Mouse (Mus musculus) hindbrain, embryonic 11.5 days (tissue): ENCODE measurements around the gene Foxp2. TPM values are rescaled to one million over a fixed set of nuclear protein-coding genes. Genes with fewer than 3 reads are reported as not detected.

Experiments used
- ATAC-seq: fragments of 200-750 bp; cut with Nextera tagmentation; 2 replicates; pipeline ENCODE4 v1.8.0; 2017; ENCODE audit warnings: mild to moderate bottlenecking, moderate TSS enrichment, moderate library complexity; ENCODE audit not compliant: low FRiP score
- DNase-seq: peaks from one replicate; pipeline ENCODE4 v3.0.0-alpha.2; 2015; ENCODE audit warnings: low spot score
- H3K27ac ChIP-seq: fragments of 300-500 bp; sonication (generic); 2 replicates; pipeline ENCODE4 v1.5.1; 2014; ENCODE audit warnings: mild to moderate bottlenecking, low read depth, low read length
- H3K27me3 ChIP-seq: fragments of 300-500 bp; sonication (generic); 2 replicates; pipeline ENCODE4 v1.6.1; 2014; ENCODE audit warnings: mild to moderate bottlenecking, low read length, moderate library complexity, mixed read lengths; ENCODE audit not compliant: control insufficient read depth, insufficient read depth
- H3K36me3 ChIP-seq: fragments of 300-500 bp; sonication (generic); 2 replicates; pipeline ENCODE4 v1.6.1; 2014; ENCODE audit warnings: mild to moderate bottlenecking, low read length, moderate library complexity, mixed read lengths; ENCODE audit not compliant: control insufficient read depth, insufficient read depth
- H3K4me1 ChIP-seq: fragments of 300-500 bp; sonication (generic); replicated peaks from 2 replicates; pipeline ENCODE4 v1.6.1; 2014; ENCODE audit warnings: low read length, mixed read lengths; ENCODE audit not compliant: control insufficient read depth, insufficient read depth
- H3K4me2 ChIP-seq: fragments of 300-500 bp; sonication (generic); replicated peaks from 2 replicates; pipeline ENCODE4 v1.6.1; 2014; ENCODE audit warnings: mild to moderate bottlenecking, low read depth, low read length
- H3K4me3 ChIP-seq: fragments of 300-500 bp; sonication (generic); 2 replicates; pipeline ENCODE4 v1.5.1; 2014; ENCODE audit warnings: low read depth, low read length
- H3K9ac ChIP-seq: fragments of 300-500 bp; sonication (generic); 2 replicates; pipeline ENCODE4 v1.6.1; 2014; ENCODE audit warnings: low read depth, low read length
- H3K9me3 ChIP-seq: fragments of 300-500 bp; sonication (generic); 2 replicates; pipeline ENCODE4 v1.6.1; 2016; ENCODE audit warnings: low read length; ENCODE audit not compliant: control insufficient read depth
- WGBS: fragments of 180-500 bp; shearing (Covaris S2); extraction: QIAGEN DNeasy Blood & Tissue Kit; methylation state at CpG from one replicate; pipeline ENCODE4 v1.1.7; 2014; 5-methylcytosine and 5-hydroxymethylcytosine counted together
- polyA plus RNA-seq: library from polyadenylated mRNA; unstranded; fragments of >200 nt; fragmentation: Nextera tagmentation; extraction: Ambion mirVana; gene quantifications from 2 replicates; pipeline ENCODE4 v1.2.1, GENCODE M21; 2014

Foxp2 gene
- polyA plus RNA-seq, 1 experiment from 2014 or later = 35.6 TPM

DNA sequence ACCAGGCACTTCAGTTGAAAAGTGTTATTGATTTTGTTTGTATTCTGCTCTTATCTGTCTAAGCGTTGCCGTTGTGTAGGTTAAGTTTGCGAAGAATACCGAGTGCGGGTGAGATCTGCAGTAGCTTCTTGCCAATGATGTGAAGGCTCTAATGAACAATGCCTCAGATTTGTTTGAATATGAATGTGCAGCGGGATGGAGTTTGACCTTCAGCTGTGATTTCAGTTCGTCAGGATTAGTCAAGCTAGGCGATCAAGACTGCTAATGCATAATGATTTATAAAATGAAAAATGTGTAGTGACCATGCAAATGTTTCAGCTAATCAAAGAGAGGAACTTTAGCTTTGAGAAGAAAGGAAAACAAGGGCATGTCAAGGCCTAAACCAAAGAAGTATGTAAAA lies 469.1 kb downstream of the Foxp2 start:
- Histone ChIP-seq H3K9ac (no peak overlapping the region), H3K4me2 (no peak overlapping the region), H3K36me3 (no peaks in the 10 kb centered on the region), H3K9me3 (no peaks in the 10 kb centered on the region), H3K27ac (no peak overlapping the region), H3K4me1 (no peaks in the 10 kb centered on the region), H3K4me3 (no peak overlapping the region), H3K27me3 (no peaks in the 10 kb centered on the region)
- WGBS = 47% methylated on average over 8 of the region's 8 CpGs
- DNase-seq (no peak), ATAC-seq (peak; percentile 21; the same call in 1 of the 2 replicates)

DNA sequence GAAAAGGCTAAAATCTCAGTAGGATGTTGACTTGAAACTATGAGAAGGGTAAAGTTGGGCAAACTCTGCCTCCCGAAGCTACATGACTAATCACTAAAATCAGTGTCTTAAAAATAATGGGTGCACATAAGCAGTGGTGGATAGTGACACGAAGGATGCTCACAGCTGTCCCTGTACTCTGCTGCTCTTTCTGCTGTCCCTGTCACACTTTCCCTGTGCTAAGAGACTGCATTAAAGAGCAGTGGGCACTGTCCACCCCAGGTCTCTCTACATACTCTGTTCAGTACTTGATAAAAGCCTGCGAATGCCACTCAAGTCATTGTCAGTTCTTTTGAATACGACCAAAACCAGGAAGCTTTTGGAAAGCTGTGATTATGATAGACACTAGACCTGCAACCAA lies 469.7 kb downstream of the Foxp2 start:
- no peaks in the 10 kb centered on the region for H3K27me3 ChIP-seq
- H3K9ac ChIP-seq = no peak overlapping the region
- DNase-seq = no peak
- no peak overlapping the region for H3K4me3 ChIP-seq
- no peaks in the 10 kb centered on the region for H3K9me3 ChIP-seq
- no peak for ATAC-seq
- WGBS = 71% methylated on average over 4 of the region's 4 CpGs
- H3K4me1 ChIP-seq = no peaks in the 10 kb centered on the region
- no peaks in the 10 kb centered on the region for H3K36me3 ChIP-seq
- H3K4me2 ChIP-seq = no peak overlapping the region
- H3K27ac ChIP-seq = no peak overlapping the region

DNA sequence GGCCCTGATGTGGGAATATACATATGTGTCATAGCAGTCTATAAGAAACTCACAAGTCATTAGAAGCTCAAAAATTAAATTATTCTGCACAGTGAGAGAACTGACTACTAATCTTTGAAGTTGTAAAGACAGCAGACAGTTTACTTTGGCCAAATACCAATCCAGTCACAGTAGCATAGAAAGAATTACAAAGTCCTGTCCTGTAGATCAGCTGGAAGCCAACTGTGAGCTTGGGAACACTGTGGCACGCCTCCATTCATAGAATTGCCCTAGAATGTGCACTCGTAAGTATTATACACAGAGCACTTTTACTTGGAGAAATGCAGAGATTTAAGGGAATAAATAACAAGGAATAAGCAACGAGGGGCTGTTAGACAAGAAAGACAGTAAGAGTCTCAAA lies 472.5 kb downstream of the Foxp2 start:
- no peak overlapping the region for H3K4me2 ChIP-seq
- H3K9me3 ChIP-seq = no peaks in the 10 kb centered on the region
- no peaks in the 10 kb centered on the region for H3K27me3 ChIP-seq
- DNase-seq (no peak), ATAC-seq (no peak)
- H3K4me3 ChIP-seq = no peak overlapping the region
- H3K36me3 ChIP-seq = no peaks in the 10 kb centered on the region
- H3K27ac ChIP-seq = no peak overlapping the region
- no peaks in the 10 kb centered on the region for H3K4me1 ChIP-seq
- 59% methylated on average over 3 of the region's 3 CpGs for WGBS
- H3K9ac ChIP-seq = no peak overlapping the region

DNA sequence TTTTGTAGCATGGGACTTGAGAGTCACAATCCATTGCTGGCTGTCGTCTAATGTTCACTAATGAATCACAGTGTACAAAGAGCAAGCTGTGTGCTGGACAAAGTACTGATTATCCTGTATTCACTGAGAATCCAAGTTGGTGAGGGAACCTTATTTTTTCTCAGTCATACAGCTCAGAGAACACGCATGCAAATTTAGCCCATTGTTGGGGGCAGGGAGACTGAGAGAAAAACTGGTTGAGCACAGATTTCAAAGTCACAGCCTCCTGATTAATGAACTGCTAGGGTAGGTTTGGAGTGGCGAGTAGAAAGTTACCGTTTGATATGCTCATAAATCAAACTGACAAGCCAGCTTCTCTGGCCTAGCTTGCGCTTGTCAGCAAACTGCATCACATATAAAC lies 477.1 kb downstream of the Foxp2 start:
- H3K9me3 ChIP-seq = no peaks in the 10 kb centered on the region
- no peaks in the 10 kb centered on the region for H3K4me1 ChIP-seq
- ATAC-seq (peak; percentile 78), DNase-seq (peak; percentile 51)
- H3K27me3 ChIP-seq = no peaks in the 10 kb centered on the region
- no peak overlapping the region for H3K4me2 ChIP-seq
- no peak overlapping the region for H3K9ac ChIP-seq
- 34% methylated on average over 5 of the region's 5 CpGs for WGBS
- 0 out of 2 replicates have a peak overlapping the region, but pooled peaks have one; percentile 4 for H3K27ac ChIP-seq
- no peaks in the 10 kb centered on the region for H3K36me3 ChIP-seq
- no peak overlapping the region for H3K4me3 ChIP-seq

DNA sequence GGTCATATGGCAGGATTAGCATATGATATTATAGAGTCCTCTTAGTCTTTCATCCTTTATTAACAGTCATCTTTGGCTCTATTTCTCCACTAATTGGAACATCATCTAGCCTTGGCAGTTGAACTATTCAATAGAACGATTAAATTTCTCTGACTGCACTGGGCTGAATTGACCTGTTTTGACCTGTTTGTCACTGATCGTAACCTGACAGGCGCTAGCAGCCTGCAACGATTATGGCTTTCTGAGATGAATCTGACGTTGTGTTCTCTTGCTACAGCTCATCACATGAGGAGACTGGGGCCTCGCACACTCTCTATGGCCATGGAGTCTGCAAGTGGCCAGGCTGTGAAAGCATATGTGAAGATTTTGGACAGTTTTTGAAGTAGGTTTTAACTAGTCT lies 495.3 kb downstream of the Foxp2 start:
- no peaks in the 10 kb centered on the region for H3K9me3 ChIP-seq
- 41% methylated on average over 6 of the region's 6 CpGs for WGBS
- H3K9ac ChIP-seq = no peak overlapping the region
- H3K4me1 ChIP-seq = no peaks in the 10 kb centered on the region
- ATAC-seq (no peak), DNase-seq (no peak)
- no peak overlapping the region for H3K27ac ChIP-seq
- H3K4me3 ChIP-seq = no peak overlapping the region
- H3K27me3 ChIP-seq = no peaks in the 10 kb centered on the region
- no peaks in the 10 kb centered on the region for H3K36me3 ChIP-seq
- no peak overlapping the region for H3K4me2 ChIP-seq

DNA sequence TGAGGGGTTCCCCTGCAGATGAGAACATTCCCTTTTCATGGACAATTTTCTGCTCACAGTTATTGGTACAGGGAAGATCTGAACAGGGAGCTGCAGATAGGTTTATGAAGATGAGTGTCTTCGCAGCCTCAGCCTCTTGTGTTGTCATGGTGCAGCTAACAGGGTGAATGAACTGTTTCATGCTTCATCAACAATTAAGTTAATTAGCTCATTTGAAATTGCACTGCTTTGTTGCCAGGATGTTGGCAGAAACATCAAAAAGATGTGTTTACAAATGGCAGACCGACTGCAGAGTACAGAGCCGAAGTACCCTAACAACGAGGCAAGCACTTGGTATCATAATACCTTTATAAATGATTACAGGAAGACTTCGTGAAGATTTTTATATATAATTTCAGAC lies 496.3 kb downstream of the Foxp2 start:
- no peak for DNase-seq
- no peak overlapping the region for H3K27ac ChIP-seq
- WGBS = 32% methylated on average over 5 of the region's 5 CpGs
- peak; percentile 78 for ATAC-seq
- H3K36me3 ChIP-seq = no peaks in the 10 kb centered on the region
- no peak overlapping the region for H3K4me3 ChIP-seq
- H3K9me3 ChIP-seq = no peaks in the 10 kb centered on the region
- H3K27me3 ChIP-seq = no peaks in the 10 kb centered on the region
- H3K4me2 ChIP-seq = no peak overlapping the region
- no peaks in the 10 kb centered on the region for H3K4me1 ChIP-seq
- H3K9ac ChIP-seq = no peak overlapping the region

DNA sequence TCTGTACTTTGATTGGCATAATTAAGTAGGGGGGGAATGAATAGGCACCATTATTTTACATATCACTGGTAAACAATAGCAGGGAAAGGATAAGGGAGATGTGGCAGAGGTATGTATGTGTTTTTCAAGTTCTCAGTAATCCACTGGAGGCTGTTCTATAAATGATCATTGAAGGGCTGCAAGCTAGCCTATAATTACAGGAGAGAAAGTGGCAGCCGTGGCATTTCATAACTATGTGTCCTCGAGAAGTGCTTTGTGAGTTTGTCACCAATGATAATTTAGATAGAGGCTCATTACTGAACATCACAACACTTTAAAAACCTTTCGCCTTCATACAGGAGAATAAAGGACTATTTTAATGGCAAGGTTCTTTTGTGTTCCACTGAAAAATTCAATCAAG lies 500.0 kb downstream of the Foxp2 start:
- Histone ChIP-seq H3K27ac (no peak overlapping the region), H3K4me3 (no peak overlapping the region), H3K4me2 (no peak overlapping the region), H3K9ac (no peak overlapping the region), H3K36me3 (no peaks in the 10 kb centered on the region), H3K9me3 (no peaks in the 10 kb centered on the region), H3K27me3 (no peaks in the 10 kb centered on the region), H3K4me1 (peaks cover 3% of the 10 kb centered on the region; the same call in 1 of the 2 replicates)
- 71% methylated on average over 3 of the region's 3 CpGs for WGBS
- no peak for DNase-seq
- ATAC-seq = no peak

DNA sequence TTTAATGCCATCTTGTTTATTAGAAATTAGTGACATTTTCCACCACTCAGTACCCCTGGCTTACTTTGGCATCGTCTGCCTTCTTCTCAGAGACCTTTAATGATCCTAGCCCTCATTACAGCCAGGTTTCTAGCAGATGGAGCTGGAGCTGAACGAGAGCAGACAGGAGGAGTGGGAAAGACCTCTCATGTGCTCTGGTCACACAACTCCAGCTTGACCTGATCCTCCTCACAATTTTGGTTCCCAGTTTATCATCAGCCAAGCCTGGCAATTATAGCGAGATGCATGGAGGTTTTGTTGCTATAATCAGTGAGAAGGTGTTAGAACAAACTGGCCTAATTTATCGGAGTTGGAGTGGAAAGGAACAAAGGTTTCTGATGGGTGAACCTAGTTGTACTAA lies 500.9 kb downstream of the Foxp2 start:
- Histone ChIP-seq H3K27ac (no peak overlapping the region), H3K4me3 (no peak overlapping the region), H3K9ac (no peak overlapping the region), H3K9me3 (no peaks in the 10 kb centered on the region), H3K27me3 (no peaks in the 10 kb centered on the region), H3K4me1 (peaks cover 3% of the 10 kb centered on the region; the same call in 1 of the 2 replicates), H3K36me3 (no peaks in the 10 kb centered on the region), H3K4me2 (no peak overlapping the region)
- 77% methylated on average over 4 of the region's 4 CpGs for WGBS
- no peak for ATAC-seq
- no peak for DNase-seq

DNA sequence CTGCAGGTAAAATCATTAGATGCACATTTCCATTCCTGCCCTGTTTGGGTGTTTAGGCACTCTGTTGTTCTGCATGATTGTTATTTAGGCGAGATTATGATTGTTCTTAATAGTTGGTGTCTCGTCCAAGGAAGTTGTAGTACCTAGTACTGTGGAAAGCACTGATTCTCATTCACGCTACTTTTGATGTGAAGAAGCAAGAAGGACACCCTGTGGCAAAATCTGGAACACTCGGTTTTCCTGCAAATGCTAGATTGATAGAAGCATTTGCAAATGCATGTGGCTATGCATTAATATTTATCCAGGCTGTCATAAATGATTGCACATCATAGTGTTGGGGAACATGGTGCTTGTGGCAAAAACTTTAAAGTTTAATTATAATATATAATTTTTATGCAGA lies 514.0 kb downstream of the Foxp2 start:
- no peak overlapping the region for H3K4me2 ChIP-seq
- WGBS = 36% methylated on average over 4 of the region's 4 CpGs
- H3K9me3 ChIP-seq = no peaks in the 10 kb centered on the region
- no peaks in the 10 kb centered on the region; the same call in 1 of the 2 replicates for H3K4me1 ChIP-seq
- H3K27me3 ChIP-seq = no peaks in the 10 kb centered on the region
- peak; percentile 18; the same call in 1 of the 2 replicates for ATAC-seq
- DNase-seq = peak; percentile 42
- H3K9ac ChIP-seq = no peak overlapping the region
- no peak overlapping the region for H3K4me3 ChIP-seq
- no peak overlapping the region for H3K27ac ChIP-seq
- no peaks in the 10 kb centered on the region for H3K36me3 ChIP-seq
